Mouse (Mus musculus): ENCODE measurements around the gene Kcnb1. TPM values are rescaled to one million over a fixed set of nuclear protein-coding genes. Genes with fewer than 3 reads are reported as not detected.

Kcnb1 gene
- polyA plus RNA-seq, 1 experiment, result 0.45 TPM

DNA sequence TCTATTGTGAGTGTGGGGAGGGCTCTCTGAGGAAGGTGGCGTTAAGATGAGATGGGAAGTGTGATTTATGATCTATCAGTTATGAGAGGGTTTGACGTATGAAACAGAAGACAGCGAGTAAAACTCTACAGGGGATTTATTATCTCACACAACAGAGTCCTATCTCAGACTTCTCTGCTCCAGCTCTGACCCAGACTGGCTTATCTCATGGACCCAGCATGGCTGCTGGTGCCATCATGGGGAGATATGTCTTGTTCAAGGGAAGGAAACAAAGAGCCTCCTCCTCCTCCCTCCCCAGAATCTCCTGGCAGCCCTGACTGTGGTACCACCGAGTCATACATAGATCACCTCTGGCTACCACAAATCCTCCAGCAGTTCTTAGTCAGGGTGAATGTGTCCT, 48.1 kb downstream of the Kcnb1 start:
- no peak overlapping the region for H3K27ac ChIP-seq (ENCODE audit: control insufficient read depth, insufficient read depth, low read depth, low read length, poor library complexity)
- 44% methylated on average over 4 of the region's 4 CpGs for WGBS
- TF ChIP-seq CTCF (IDR thresholded peaks at IDR 0.05; ENCODE audit: control insufficient read depth, insufficient read depth, low read length), result no peak
- TF ChIP-seq POLR2A (IDR thresholded peaks at IDR 0.05; ENCODE audit: borderline replicate concordance, control insufficient read depth, low read depth, low read length), result no peak

GRCm38 (mm10) chr2:167139801-167140269, 50.1 kb downstream of the Kcnb1 start:
- H3K4me3 ChIP-seq (replicated peaks; ENCODE audit: control insufficient read depth, low read depth, low read length), result no peak overlapping the region
- H3K27ac ChIP-seq (ENCODE audit: control insufficient read depth, insufficient read depth, low read depth, low read length, poor library complexity), result no peak overlapping the region
- H3K4me1 ChIP-seq (ENCODE audit: control insufficient read depth, insufficient read depth, low read length), result peaks cover 2% of the 10 kb centered on the region
- TF ChIP-seq POLR2A (IDR thresholded peaks at IDR 0.05; ENCODE audit: borderline replicate concordance, control insufficient read depth, low read depth, low read length) (no peak), CTCF (IDR thresholded peaks at IDR 0.05; ENCODE audit: control insufficient read depth, insufficient read depth, low read length) (no peak)
- 8% methylated on average over 13 of the region's 13 CpGs for WGBS

More for the DNA sequence above, 48.1 kb downstream of the Kcnb1 start:
- peaks cover 5% of the 10 kb centered on the region for H3K4me1 ChIP-seq (ENCODE audit: control insufficient read depth, insufficient read depth, low read length)
- no peak overlapping the region for H3K4me3 ChIP-seq (replicated peaks; ENCODE audit: control insufficient read depth, low read depth, low read length)

- Histone ChIP-seq H3K27ac (ENCODE audit: control insufficient read depth, insufficient read depth, low read depth, low read length, poor library complexity) (no peak overlapping the region), H3K4me1 (ENCODE audit: control insufficient read depth, insufficient read depth, low read length) (peaks cover 2% of the 10 kb centered on the region), H3K4me3 (replicated peaks; ENCODE audit: control insufficient read depth, low read depth, low read length) (no peak overlapping the region)
- TF ChIP-seq CTCF (IDR thresholded peaks at IDR 0.05; ENCODE audit: control insufficient read depth, insufficient read depth, low read length) (no peak), POLR2A (IDR thresholded peaks at IDR 0.05; ENCODE audit: borderline replicate concordance, control insufficient read depth, low read depth, low read length) (no peak)
- WGBS, result 71% methylated on average over 6 of the region's 6 CpGs
Observed at GRCm38 (mm10) chr2:167138611-167139010, 51.3 kb downstream of the Kcnb1 start.

DNA sequence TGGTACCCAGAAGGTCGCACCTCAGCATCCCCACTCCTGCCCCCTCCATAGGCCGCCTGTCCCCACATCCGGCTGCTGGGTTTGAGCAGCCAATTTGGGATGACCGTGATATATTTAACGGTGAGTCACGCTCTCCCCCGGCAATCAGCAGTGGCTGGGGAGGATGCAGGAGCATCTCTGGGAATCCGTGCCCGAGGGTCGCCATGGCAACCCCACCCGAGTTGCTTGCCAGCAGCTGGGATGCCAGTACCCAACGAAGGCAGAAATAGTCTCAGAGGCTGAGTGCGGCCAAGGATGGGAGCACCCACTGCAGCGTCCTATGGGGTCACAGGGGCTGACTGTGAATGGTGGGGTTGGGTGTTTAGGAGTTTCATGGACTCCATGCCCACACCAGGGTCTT, 53.0 kb downstream of the Kcnb1 start:
- H3K4me1 ChIP-seq (ENCODE audit: control insufficient read depth, insufficient read depth, low read length), result peaks cover 2% of the 10 kb centered on the region
- WGBS, result 80% methylated on average over 14 of the region's 14 CpGs
- no peak overlapping the region for H3K27ac ChIP-seq (ENCODE audit: control insufficient read depth, insufficient read depth, low read depth, low read length, poor library complexity)
- H3K4me3 ChIP-seq (replicated peaks; ENCODE audit: control insufficient read depth, low read depth, low read length), result no peak overlapping the region
- TF ChIP-seq CTCF (IDR thresholded peaks at IDR 0.05; ENCODE audit: control insufficient read depth, insufficient read depth, low read length) (no peak), POLR2A (IDR thresholded peaks at IDR 0.05; ENCODE audit: borderline replicate concordance, control insufficient read depth, low read depth, low read length) (no peak)

GRCm38 (mm10) chr2:167132041-167132440, 57.9 kb downstream of the Kcnb1 start:
- WGBS, result 55% methylated on average over 8 of the region's 8 CpGs
- TF ChIP-seq POLR2A (IDR thresholded peaks at IDR 0.05; ENCODE audit: borderline replicate concordance, control insufficient read depth, low read depth, low read length), result no peak
- TF ChIP-seq CTCF (IDR thresholded peaks at IDR 0.05; ENCODE audit: control insufficient read depth, insufficient read depth, low read length), result no peak
- no peak overlapping the region for H3K27ac ChIP-seq (ENCODE audit: control insufficient read depth, insufficient read depth, low read depth, low read length, poor library complexity)

DNA sequence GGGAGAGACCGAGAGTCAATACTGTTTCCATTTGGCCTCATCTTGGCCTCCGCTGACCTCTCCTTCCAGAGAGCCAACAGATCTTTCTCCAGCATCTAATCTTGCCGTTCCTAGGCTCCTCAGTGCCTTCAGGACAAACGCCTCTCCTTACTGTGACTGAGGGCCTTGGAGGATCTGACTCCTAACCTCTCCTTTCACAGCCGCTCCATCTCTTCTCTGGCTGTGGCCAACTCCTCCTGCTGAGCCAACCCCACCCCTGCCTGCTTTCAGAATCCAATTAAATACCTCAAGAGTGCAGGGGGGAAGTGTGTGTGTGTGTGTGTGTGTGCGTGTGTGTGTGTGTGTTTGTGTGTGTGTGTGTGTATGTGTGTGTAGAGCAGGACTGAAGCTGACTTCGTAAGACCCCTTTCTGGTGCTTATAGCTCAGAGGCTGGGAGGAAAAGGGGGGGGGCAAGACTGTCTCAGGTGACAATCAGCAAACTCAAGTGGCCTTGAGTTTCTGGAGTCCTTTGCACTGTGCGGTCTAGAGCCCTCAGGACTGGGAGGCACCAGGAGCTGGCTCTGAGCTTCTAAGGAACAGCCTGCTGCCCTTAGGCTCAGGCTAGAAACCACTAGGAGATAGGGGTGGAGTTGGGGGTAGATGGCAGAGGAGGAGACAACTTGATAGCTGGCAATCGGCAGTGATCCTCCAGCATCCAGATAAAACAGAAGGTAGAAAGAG, 59.7 kb downstream of the Kcnb1 start:
- Histone ChIP-seq H3K27ac (ENCODE audit: control insufficient read depth, insufficient read depth, low read depth, low read length, poor library complexity) (no peak overlapping the region), H3K4me3 (replicated peaks; ENCODE audit: control insufficient read depth, low read depth, low read length) (no peak overlapping the region), H3K4me1 (ENCODE audit: control insufficient read depth, insufficient read depth, low read length) (no peaks in the 10 kb centered on the region; the same call in 1 of the 2 replicates)
- WGBS, result 48% methylated on average over 9 of the region's 9 CpGs
- no peak for TF ChIP-seq CTCF (IDR thresholded peaks at IDR 0.05; ENCODE audit: control insufficient read depth, insufficient read depth, low read length)
- TF ChIP-seq POLR2A (IDR thresholded peaks at IDR 0.05; ENCODE audit: borderline replicate concordance, control insufficient read depth, low read depth, low read length), result no peak

More at GRCm38 (mm10) chr2:167132041-167132440, 57.9 kb downstream of the Kcnb1 start:
- Histone ChIP-seq H3K4me1 (ENCODE audit: control insufficient read depth, insufficient read depth, low read length) (no peaks in the 10 kb centered on the region; the same call in 1 of the 2 replicates), H3K4me3 (replicated peaks; ENCODE audit: control insufficient read depth, low read depth, low read length) (no peak overlapping the region)

DNA sequence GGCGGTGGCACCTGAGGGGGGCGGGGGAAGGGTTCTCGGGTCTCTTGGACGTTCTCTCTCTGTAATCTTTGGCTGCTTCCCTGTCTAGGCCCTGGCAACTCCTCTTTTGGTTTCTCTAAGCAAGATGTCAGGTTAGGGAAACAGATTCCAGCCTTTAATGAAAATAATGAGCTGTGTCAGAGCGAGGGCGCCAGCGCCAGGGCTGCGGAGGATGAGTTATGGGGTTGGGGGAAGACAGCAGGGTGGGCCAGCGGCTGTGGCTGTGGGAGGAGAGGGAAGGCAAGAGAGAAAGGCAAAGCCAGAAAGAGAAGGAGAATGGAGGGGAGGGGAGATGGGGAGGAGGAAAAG, 60.4 kb downstream of the Kcnb1 start:
- Histone ChIP-seq H3K4me3 (replicated peaks; ENCODE audit: control insufficient read depth, low read depth, low read length) (peak overlapping the region; percentile 60), H3K4me1 (ENCODE audit: control insufficient read depth, insufficient read depth, low read length) (no peaks in the 10 kb centered on the region; the same call in 1 of the 2 replicates), H3K27ac (ENCODE audit: control insufficient read depth, insufficient read depth, low read depth, low read length, poor library complexity) (peak overlapping the region; percentile 38; the same call in 1 of the 2 replicates)
- TF ChIP-seq POLR2A (IDR thresholded peaks at IDR 0.05; ENCODE audit: borderline replicate concordance, control insufficient read depth, low read depth, low read length) (no peak), CTCF (IDR thresholded peaks at IDR 0.05; ENCODE audit: control insufficient read depth, insufficient read depth, low read length) (no peak)
- 17% methylated on average over 9 of the region's 9 CpGs for WGBS

DNA sequence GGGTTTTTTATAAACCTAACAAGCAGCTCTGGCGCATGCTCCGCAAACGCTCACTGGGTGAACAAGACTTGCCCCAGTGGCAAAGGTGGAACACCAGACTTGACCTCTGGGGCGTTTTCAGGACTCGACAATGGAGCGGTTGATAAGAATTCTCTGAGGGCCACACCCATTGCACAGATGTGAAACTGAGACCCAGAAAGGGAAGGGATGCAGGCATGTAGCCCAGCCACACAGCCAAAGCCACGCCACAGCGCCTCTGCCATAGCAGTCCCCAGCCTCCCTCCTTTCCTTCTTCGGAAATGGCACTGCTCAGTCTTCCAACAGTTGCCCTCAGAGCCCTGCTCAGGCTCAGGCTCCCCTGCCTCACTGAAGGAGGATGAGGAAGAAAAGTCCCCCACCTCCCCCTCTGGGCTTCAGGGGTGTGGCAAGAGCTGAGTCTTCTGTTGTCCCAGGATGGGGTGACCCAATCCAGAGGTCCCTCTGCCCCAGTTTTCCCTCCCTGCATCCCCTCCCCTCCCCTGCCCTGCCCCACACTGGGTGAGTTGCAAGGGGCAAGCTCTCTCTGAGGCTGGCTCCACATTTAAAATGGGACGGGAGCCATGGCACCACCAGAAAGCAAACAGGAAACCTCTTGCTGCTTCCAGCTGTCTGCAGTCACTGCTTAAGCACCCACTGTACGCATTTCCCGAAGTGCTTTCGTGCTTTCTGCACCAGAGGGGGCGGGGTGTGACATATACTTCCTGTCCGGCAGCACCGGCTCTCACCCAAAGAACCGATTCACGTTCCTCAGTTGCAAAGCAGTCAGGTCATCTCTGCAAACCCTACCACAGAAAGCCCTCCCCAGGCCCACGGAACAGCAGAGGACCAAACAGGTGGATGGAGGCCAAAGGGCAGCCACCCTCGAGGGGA, 61.0 kb downstream of the Kcnb1 start:
- Histone ChIP-seq H3K4me3 (replicated peaks; ENCODE audit: control insufficient read depth, low read depth, low read length) (peak overlapping the region; percentile 60), H3K4me1 (ENCODE audit: control insufficient read depth, insufficient read depth, low read length) (no peaks in the 10 kb centered on the region; the same call in 1 of the 2 replicates), H3K27ac (ENCODE audit: control insufficient read depth, insufficient read depth, low read depth, low read length, poor library complexity) (peak overlapping the region; percentile 38; the same call in 1 of the 2 replicates)
- WGBS, result 21% methylated on average over 20 of the region's 20 CpGs
- TF ChIP-seq CTCF (IDR thresholded peaks at IDR 0.05; ENCODE audit: control insufficient read depth, insufficient read depth, low read length) (no peak), POLR2A (IDR thresholded peaks at IDR 0.05; ENCODE audit: borderline replicate concordance, control insufficient read depth, low read depth, low read length) (no peak)
